In genomic region chr7:123336322-123336721, GRCm38 (mm10) we compare ENCODE assay signal across 12 mouse cellular contexts. TPM values are rescaled to one million over a fixed set of nuclear protein-coding genes. Genes with fewer than 3 reads are reported as not detected.
DNase-seq lines count a peak whose midpoint lies in the region; ATAC-seq and TF ChIP-seq lines count a peak whose summit lies in the region.
"Had no signal": no experiment of that assay in that cellular context is flagged by ENCODE, and none has a peak within 500 bp of the region (broad histone marks: within the 10 kb centered on the region; RNA-seq: fewer than 3 reads in every experiment).

No protein-coding gene starts in this region.

- H3K27ac ChIP-seq in stomach, embryonic 15.5 days = peak overlapping the region; percentile 59
- no peak overlapping the region for H3K27ac ChIP-seq in stomach, postnatal 0 days (replicated peaks)
- no peak overlapping the region; the same call in 1 of the 2 replicates for H3K27ac ChIP-seq in intestine, embryonic 16.5 days (ENCODE audit: low read length)
- H3K27ac ChIP-seq: forebrain, embryonic 12.5 days had no signal

- 77% methylated on average over 1 of the region's 1 CpGs for WGBS in stomach, embryonic 15.5 days
- WGBS in stomach, postnatal 0 days = 69% methylated on average over 1 of the region's 1 CpGs
- 66% methylated on average over 1 of the region's 1 CpGs for WGBS in intestine, embryonic 16.5 days

- H3K27me3 ChIP-seq in stomach, embryonic 15.5 days (replicated peaks) = no peaks in the 10 kb centered on the region
- no peaks in the 10 kb centered on the region for H3K27me3 ChIP-seq in stomach, postnatal 0 days (ENCODE audit: control insufficient read depth, insufficient read depth, low read length)
- no peaks in the 10 kb centered on the region for H3K27me3 ChIP-seq in intestine, embryonic 16.5 days (replicated peaks; ENCODE audit: control insufficient read depth, insufficient read depth, low read length)
- H3K27me3 ChIP-seq: CH12.LX; forebrain, embryonic 12.5 days had no signal

- ATAC-seq in stomach, embryonic 15.5 days (ENCODE audit: insufficient read depth, low FRiP score, low read depth) = no peak
- no peak for ATAC-seq in stomach, postnatal 0 days (ENCODE audit: low FRiP score, low TSS enrichment)
- ATAC-seq in intestine, embryonic 16.5 days = peak; percentile 32; the same call in 1 of the 2 replicates
- no peak for ATAC-seq in activated CD4-positive, CD25-positive, alpha-beta regulatory T cell, adult 4 months

- no peaks in the 10 kb centered on the region for H3K9me3 ChIP-seq in stomach, embryonic 15.5 days
- no peaks in the 10 kb centered on the region for H3K9me3 ChIP-seq in stomach, postnatal 0 days (ENCODE audit: control insufficient read depth, low read length)
- H3K9me3 ChIP-seq in intestine, embryonic 16.5 days (ENCODE audit: control insufficient read depth, low read length) = no peaks in the 10 kb centered on the region
- H3K9me3 ChIP-seq: forebrain, embryonic 12.5 days had no signal

- no peak overlapping the region for H3K9ac ChIP-seq in stomach, embryonic 15.5 days
- H3K9ac ChIP-seq in stomach, postnatal 0 days (ENCODE audit: low read length) = no peak overlapping the region
- no peak overlapping the region for H3K9ac ChIP-seq in intestine, embryonic 16.5 days (ENCODE audit: low read depth, low read length)
- H3K9ac ChIP-seq: forebrain, embryonic 12.5 days had no signal

- H3K4me3 ChIP-seq in stomach, embryonic 15.5 days (replicated peaks) = no peak overlapping the region
- no peak overlapping the region for H3K4me3 ChIP-seq in stomach, postnatal 0 days (ENCODE audit: low read depth, low read length)
- no peak overlapping the region for H3K4me3 ChIP-seq in intestine, embryonic 16.5 days (ENCODE audit: low read length)
- H3K4me3 ChIP-seq: forebrain, embryonic 12.5 days had no signal

- no peak for TF ChIP-seq CTCF in stomach, postnatal 0 days (IDR thresholded peaks at IDR 0.05; ENCODE audit: low read depth)

- H3K4me2 ChIP-seq in stomach, embryonic 15.5 days = no peak overlapping the region
- H3K4me2 ChIP-seq in stomach, postnatal 0 days (replicated peaks; ENCODE audit: low read depth) = no peak overlapping the region
- no peak overlapping the region for H3K4me2 ChIP-seq in intestine, embryonic 16.5 days (ENCODE audit: low read depth, low read length)
- H3K4me2 ChIP-seq: forebrain, embryonic 12.5 days; midbrain, embryonic 11.5 days had no signal

- no peak for TF ChIP-seq EP300 in stomach, postnatal 0 days (optimal IDR thresholded peaks at IDR 0.05)

- peak; percentile 17 for DNase-seq in kidney, adult 11 months
- no peak for DNase-seq in kidney, postnatal 4 days
- DNase-seq in stomach, postnatal 0 days (ENCODE audit: low spot score) = no peak
- DNase-seq in yolk sac, embryonic 10.5 days (ENCODE audit: low spot score) = peak; percentile 42
- DNase-seq in embryo, embryonic 10.5 days (ENCODE audit: low spot score) = no peak
- DNase-seq: gastrocnemius, postnatal 25 days had no signal

- peaks cover 4% of the 10 kb centered on the region; the same call in 1 of the 2 replicates for H3K4me1 ChIP-seq in stomach, embryonic 15.5 days
- H3K4me1 ChIP-seq in stomach, postnatal 0 days (replicated peaks; ENCODE audit: control insufficient read depth, insufficient read depth) = no peaks in the 10 kb centered on the region
- H3K4me1 ChIP-seq in intestine, embryonic 16.5 days (ENCODE audit: control insufficient read depth, insufficient read depth, low read length) = peaks cover 30% of the 10 kb centered on the region

- H3K36me3 ChIP-seq in stomach, embryonic 15.5 days = no peaks in the 10 kb centered on the region
- H3K36me3 ChIP-seq in stomach, postnatal 0 days (ENCODE audit: control insufficient read depth, insufficient read depth, low read length) = no peaks in the 10 kb centered on the region
- H3K36me3 ChIP-seq in intestine, embryonic 16.5 days (ENCODE audit: control insufficient read depth, insufficient read depth, low read length) = no peaks in the 10 kb centered on the region
- H3K36me3 ChIP-seq: forebrain, embryonic 12.5 days had no signal

RNA-seq across cellular contexts. Expression of gene Lcmt1, which starts 33.3 kb away (rescaled TPM):
- 43.3 and 45.7 TPM in 2 replicates for polyA plus RNA-seq in stomach, embryonic 15.5 days (2015; fragmentation: Nextera tagmentation; extraction: Ambion mirVana)
- 27.2 and 27.8 TPM in 2 replicates for polyA plus RNA-seq in stomach, postnatal 0 days (2015; fragmentation: Nextera tagmentation; extraction: Ambion mirVana)
- 43.1 and 47.0 TPM in 2 replicates for polyA plus RNA-seq in intestine, embryonic 16.5 days (2015; fragmentation: Nextera tagmentation; extraction: Ambion mirVana)
- 10 to 100 TPM; 31.9 to 37.4 TPM for polyA plus RNA-seq in activated CD4-positive, CD25-positive, alpha-beta regulatory T cell, adult 4 months (2017; shearing (Covaris generic))

RNA-seq across cellular contexts. Expression of gene Arhgap17, which starts 33.4 kb away (rescaled TPM):
- polyA plus RNA-seq in stomach, embryonic 15.5 days (2015; fragmentation: Nextera tagmentation; extraction: Ambion mirVana) = 16.2 and 19.9 TPM in 2 replicates
- 8.0 and 10.6 TPM in 2 replicates for polyA plus RNA-seq in stomach, postnatal 0 days (2015; fragmentation: Nextera tagmentation; extraction: Ambion mirVana)
- polyA plus RNA-seq in intestine, embryonic 16.5 days (2015; fragmentation: Nextera tagmentation; extraction: Ambion mirVana) = 21.8 and 23.6 TPM in 2 replicates
- polyA plus RNA-seq in activated CD4-positive, CD25-positive, alpha-beta regulatory T cell, adult 4 months (2017; shearing (Covaris generic)) = 10 to 100 TPM; 17.8 to 24.4 TPM

Comparison
In these comparisons a context has a peak if more than half of its experiments do, and no peak if none do; other contexts are left out.
1. DNase-seq: peak in kidney, adult 11 months (single experiment) and yolk sac, embryonic 10.5 days (single experiment); none in kidney, postnatal 4 days (0 of 2), stomach, postnatal 0 days (single experiment) and embryo, embryonic 10.5 days (single experiment).